Mouse (Mus musculus) bone marrow, adult 2 months (tissue): ENCODE data around the gene Gramd1b. TPM values are rescaled to one million over a fixed set of nuclear protein-coding genes. Genes with fewer than 3 reads are reported as not detected.

ENCODE experiments used
- H3K27ac ChIP-seq: fragments of 200-500 bp; 2 replicates; pipeline ENCODE4 v1.5.1; 2012; ENCODE audit warnings: low read depth, mild to moderate bottlenecking, control low read depth, inconsistent platforms, low read length; ENCODE audit not compliant: control insufficient read depth, poor library complexity, insufficient read depth
- H3K4me1 ChIP-seq: fragments of 200-500 bp; 2 replicates; pipeline ENCODE4 v1.6.1; 2011; ENCODE audit warnings: low read length; ENCODE audit not compliant: control insufficient read depth, insufficient read depth
- H3K4me3 ChIP-seq: fragments of 200-500 bp; replicated peaks from 2 replicates; pipeline ENCODE3; 2011; ENCODE audit warnings: mild to moderate bottlenecking, low read depth, low read length, control low read depth; ENCODE audit not compliant: control insufficient read depth
- CTCF ChIP-seq: fragments of 200-500 bp; IDR thresholded peaks from 2 replicates; pipeline ENCODE4 v1.5.1; 2011; ENCODE audit warnings: low read length, control low read depth; ENCODE audit not compliant: control insufficient read depth, insufficient read depth
- POLR2A ChIP-seq: fragments of 200-500 bp; IDR thresholded peaks from 2 replicates; pipeline ENCODE4 v1.6.1; 2011; ENCODE audit warnings: low read depth, mild to moderate bottlenecking, control low read depth, low read length, borderline replicate concordance; ENCODE audit not compliant: control insufficient read depth
- WGBS: fragments of 180-500 bp; shearing (Covaris S2); methylation state at CpG from one replicate; pipeline ENCODE4 v1.1.7; 2018; 5-methylcytosine and 5-hydroxymethylcytosine counted together
- polyA plus RNA-seq: library from polyadenylated mRNA; stranded (reverse); fragments of >200 nt; gene quantifications from 2 replicates; pipeline ENCODE4 v1.2.4, GENCODE M21; 2011; ENCODE audit warnings: low replicate concordance; ENCODE audit not compliant: missing spikeins, insufficient read depth, insufficient read length

Gramd1b gene
- polyA plus RNA-seq, 1 experiment: 15.8 TPM

DNA sequence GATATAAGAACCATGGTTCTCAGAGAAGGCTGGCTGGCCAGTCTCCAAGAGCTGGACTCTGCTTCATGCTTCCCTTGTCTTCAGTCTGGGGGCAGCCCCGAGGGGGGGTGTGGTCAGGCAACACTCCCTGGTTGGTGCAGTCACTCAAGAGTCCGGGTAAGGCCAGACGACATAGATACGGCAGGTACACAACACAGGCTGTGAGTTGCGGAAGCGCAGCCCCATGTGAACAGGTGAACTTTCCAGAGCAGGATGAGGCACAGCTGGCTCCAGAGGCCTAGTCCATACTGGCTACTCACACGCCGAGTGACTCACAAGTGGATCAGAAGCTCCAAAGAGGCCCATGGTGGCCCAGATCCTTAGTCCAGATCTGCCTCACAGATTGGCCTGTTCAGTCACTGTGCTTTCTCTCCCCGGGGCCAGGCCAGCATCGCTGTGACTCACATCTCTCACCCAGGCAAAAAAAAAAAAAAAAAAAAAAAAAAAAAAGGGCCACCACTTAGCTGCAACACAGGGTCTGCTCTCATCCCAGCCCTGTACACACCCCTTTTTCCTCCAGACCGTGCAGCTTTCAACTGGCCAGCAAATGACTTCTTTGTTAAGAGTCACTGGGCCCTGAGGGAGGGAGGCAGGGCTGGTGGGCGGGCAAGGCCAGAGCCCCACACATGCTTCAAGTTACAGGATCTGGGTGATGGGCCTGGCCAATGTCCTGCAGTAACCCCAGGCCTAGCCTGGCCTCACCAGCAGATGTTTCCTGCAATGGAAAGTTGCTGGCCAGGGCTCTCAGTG is 210.1 kb downstream of the Gramd1b start:
- 39% methylated on average over 12 of the region's 12 CpGs for WGBS
- Histone ChIP-seq H3K4me1 (no peaks in the 10 kb centered on the region), H3K4me3 (no peak overlapping the region), H3K27ac (no peak overlapping the region)
- TF ChIP-seq POLR2A: no peak
- TF ChIP-seq CTCF: no peak

DNA sequence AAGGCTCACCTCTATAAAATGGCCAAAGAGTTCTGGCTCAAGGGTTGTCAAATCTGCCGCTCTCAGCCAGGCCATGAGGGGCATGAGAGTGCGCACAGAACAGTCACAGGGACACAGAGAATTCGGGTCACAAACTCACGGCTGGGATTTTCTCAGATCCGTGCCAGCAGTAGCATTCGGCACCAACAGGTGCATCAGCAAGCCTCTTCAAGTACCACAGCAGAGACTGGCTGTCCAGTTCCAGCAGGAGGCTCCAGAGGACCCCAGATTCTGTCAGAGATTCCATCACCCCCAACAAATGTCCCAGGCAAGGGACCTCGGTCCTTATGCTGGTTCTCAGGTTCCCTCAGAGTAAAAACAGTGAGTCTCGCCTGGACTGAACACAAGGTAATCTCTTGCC is 210.8 kb downstream of the Gramd1b start:
- no peak overlapping the region for H3K4me3 ChIP-seq
- WGBS: 43% methylated on average over 8 of the region's 8 CpGs
- no peak for TF ChIP-seq POLR2A
- TF ChIP-seq CTCF: no peak
- no peak overlapping the region for H3K27ac ChIP-seq
- H3K4me1 ChIP-seq: no peaks in the 10 kb centered on the region

DNA sequence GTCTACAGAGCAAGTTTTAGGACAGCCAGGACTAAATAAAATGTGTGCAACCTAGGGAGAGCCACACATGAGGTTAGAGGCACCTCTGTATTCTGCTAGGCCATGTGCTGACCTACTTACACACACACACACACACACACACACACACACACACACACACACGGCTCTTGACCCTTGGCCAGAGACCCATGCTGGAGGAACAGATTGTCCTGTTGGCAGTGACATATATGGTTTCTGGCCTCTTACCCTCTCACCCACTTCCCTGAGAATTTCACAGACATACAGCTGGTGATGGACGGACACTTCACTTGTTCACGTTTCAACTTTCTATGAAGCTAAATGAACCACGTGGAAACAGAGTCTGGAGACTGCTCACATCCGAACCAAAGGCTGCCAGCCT is 212.4 kb downstream of the Gramd1b start:
- 37% methylated on average over 5 of the region's 5 CpGs for WGBS
- Histone ChIP-seq H3K27ac (no peak overlapping the region), H3K4me1 (no peaks in the 10 kb centered on the region), H3K4me3 (no peak overlapping the region)
- no peak for TF ChIP-seq CTCF
- TF ChIP-seq POLR2A: no peak

DNA sequence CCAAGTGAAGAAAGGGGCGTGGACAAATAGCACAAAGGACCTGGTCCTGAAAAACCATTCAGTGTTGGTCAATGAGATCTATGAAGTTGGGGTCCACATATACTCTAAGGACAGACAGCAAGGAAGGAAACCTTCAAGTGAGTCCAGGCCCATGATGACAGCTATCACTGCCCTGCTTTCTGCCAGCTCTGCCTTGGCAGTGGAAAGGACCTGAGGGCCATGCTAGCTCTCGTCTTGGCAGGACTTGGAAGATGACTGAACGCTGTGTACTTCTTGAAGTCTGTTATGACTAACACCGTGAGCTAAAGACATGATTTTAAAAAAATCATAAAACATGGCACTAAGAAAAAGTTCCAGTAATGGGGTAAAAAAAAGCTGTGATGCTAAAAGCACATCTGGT is 213.4 kb downstream of the Gramd1b start:
- no peak for TF ChIP-seq CTCF
- no peak for TF ChIP-seq POLR2A
- Histone ChIP-seq H3K4me1 (no peaks in the 10 kb centered on the region), H3K4me3 (no peak overlapping the region), H3K27ac (no peak overlapping the region)
- WGBS: 86% methylated on average over 4 of the region's 4 CpGs

DNA sequence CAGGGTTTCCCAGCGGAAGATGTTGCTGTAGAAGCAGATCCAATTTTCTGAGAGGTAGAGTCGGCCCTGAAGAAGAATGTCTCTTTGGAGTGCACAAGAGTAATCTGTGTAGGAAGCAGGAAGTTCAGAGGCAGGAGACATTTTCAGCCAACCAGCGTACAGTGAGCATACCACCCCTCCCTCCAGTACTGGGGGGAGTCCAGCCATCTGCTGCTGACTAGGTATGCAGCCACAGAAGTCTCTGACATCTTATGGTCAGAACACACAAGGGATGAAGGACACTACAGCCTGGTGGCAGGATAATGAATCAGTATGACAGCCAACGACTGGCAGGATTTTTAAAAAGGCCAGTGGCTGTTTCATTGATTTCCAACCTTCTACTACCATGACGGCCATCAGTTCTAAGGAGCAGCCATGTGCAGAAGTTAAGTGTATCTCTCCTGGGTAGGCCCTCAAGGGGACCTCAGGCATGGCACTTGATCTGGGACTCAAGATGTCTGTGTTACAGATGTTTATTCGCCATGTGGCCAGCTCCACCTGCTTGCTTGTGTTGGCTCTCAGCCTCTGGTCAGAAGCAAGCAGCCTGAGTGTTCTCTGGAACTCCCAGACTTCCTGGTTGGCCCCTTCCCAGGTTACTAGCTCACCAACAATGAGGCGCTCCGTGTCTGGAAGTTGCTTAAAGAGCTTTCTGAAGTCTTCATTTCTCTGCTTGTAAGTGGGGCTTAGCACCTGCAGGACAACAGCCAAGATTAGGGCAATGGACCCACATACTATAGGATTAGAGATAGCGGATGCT is 214.1 kb downstream of the Gramd1b start:
- Histone ChIP-seq H3K4me1 (no peaks in the 10 kb centered on the region), H3K4me3 (no peak overlapping the region), H3K27ac (no peak overlapping the region)
- no peak for TF ChIP-seq POLR2A
- no peak for TF ChIP-seq CTCF
- 81% methylated on average over 9 of the region's 9 CpGs for WGBS

DNA sequence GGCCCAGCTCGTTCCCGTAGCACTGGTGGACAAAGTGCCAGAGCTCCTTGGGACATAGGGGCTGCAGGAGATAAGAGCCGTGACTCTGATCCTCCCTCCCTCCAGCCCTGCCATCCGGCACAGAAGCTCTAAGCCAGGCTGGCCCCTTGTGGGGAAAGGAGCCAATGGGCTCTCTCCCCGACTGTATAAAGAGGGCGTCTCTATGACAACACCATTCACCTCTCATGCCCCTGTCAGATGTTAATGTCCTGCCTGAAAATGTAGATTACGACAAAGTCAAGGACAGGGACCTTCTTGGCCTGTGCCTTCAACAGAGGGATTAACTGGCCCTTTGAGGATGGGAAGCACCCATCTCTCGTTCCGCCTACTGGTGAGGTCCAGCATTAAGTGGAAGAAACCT is 219.4 kb downstream of the Gramd1b start:
- WGBS: 87% methylated on average over 9 of the region's 9 CpGs
- H3K4me3 ChIP-seq: no peak overlapping the region
- no peak overlapping the region for H3K27ac ChIP-seq
- no peaks in the 10 kb centered on the region for H3K4me1 ChIP-seq
- TF ChIP-seq POLR2A: no peak
- TF ChIP-seq CTCF: no peak

DNA sequence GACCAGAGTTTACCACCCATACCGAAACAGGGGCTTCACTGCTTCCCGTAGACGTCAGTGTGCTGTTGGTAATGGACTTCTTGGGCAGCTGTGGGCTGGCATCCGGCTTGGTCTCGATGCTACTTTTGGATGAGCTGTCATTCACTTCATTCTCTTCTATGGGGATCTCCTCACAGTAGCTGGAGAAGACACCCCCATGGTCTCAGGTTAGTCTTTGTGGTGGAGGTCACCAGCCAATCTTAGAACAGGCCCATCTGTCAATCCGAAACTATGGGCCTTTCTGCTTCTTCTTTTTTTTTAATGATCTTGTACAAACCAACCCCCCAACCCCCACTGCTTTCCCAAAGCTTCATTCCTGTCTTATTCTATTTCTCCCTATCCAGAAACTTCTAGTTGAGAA is 221.3 kb downstream of the Gramd1b start:
- H3K4me1 ChIP-seq: no peaks in the 10 kb centered on the region
- H3K27ac ChIP-seq: no peak overlapping the region
- TF ChIP-seq POLR2A: no peak
- TF ChIP-seq CTCF: no peak
- 90% methylated on average over 6 of the region's 6 CpGs for WGBS
- H3K4me3 ChIP-seq: no peak overlapping the region

DNA sequence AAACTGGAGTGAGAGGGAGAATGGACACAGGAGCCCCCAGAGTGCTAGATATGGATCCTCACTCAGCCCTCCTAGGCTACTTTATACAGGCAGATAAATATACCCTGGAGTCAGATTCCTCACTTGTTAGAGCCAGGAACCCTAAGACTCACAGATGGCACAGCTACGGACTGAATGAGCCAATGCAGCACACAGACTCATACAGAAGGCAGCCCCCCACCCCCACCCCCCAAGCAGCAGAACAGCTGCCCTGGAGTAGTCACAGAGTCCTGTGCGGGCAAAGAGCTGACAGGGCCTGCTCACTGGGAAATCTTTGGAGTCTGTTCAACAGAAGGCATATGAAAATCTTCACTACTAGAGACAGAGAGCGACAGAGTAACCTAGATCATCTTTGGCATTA is 223.9 kb downstream of the Gramd1b start:
- Histone ChIP-seq H3K4me3 (no peak overlapping the region), H3K4me1 (no peaks in the 10 kb centered on the region), H3K27ac (no peak overlapping the region)
- no peak for TF ChIP-seq POLR2A
- no peak for TF ChIP-seq CTCF
- 82% methylated on average over 3 of the region's 3 CpGs for WGBS
